Mouse (Mus musculus) G1E (cell line): ENCODE measurements around the gene Il10. TPM values are rescaled to one million over a fixed set of nuclear protein-coding genes. Genes with fewer than 3 reads are reported as not detected.
A peak's percentile ranks its signal among the peaks of the same experiment; 100 is the strongest.

Source experiments
- ATAC-seq: 2 replicates; pipeline ENCODE4 v1.8.0; 2016; ENCODE audit warnings: mild to moderate bottlenecking; ENCODE audit not compliant: insufficient number of reproducible peaks, poor library complexity, low FRiP score, severe bottlenecking; ENCODE audit errors: extremely low read depth
- DNase-seq: peaks from one replicate; pipeline ENCODE4 v3.0.0; 2012; ENCODE audit warnings: low spot score
- H3K27me3 ChIP-seq: 2 replicates; pipeline ENCODE4 v1.6.1; 2012; ENCODE audit warnings: mild to moderate bottlenecking, low read length, inconsistent platforms; ENCODE audit not compliant: insufficient read depth
- H3K36me3 ChIP-seq: replicated peaks from 2 replicates; pipeline ENCODE3; 2012; ENCODE audit warnings: mild to moderate bottlenecking, inconsistent platforms
- H3K4me1 ChIP-seq: 2 replicates; pipeline ENCODE4 v1.6.1; 2012; ENCODE audit warnings: low read depth, low read length, inconsistent platforms, mixed read lengths; ENCODE audit not compliant: insufficient read depth
- H3K4me3 ChIP-seq: 2 replicates; pipeline ENCODE4 v1.5.1; 2012; ENCODE audit warnings: low read depth, mild to moderate bottlenecking, inconsistent platforms, low read length, moderate library complexity, mixed read lengths
- H3K9me3 ChIP-seq: replicated peaks from 2 replicates; pipeline ENCODE4 v1.6.1; 2012; ENCODE audit warnings: inconsistent platforms
- CTCF ChIP-seq: IDR thresholded peaks from 2 replicates; pipeline ENCODE4 v1.5.1; 2012; ENCODE audit warnings: low read depth, low read length, inconsistent platforms, mixed read lengths
- GATA1 ChIP-seq: IDR thresholded peaks from 2 replicates; pipeline ENCODE4 v1.6.1; 2012; ENCODE audit warnings: borderline replicate concordance, low read length, inconsistent platforms, mixed read lengths
- GATA2 ChIP-seq: IDR thresholded peaks from 2 replicates; pipeline ENCODE4 v1.6.1; 2012; ENCODE audit warnings: low read depth, low read length, inconsistent platforms, borderline replicate concordance
- POLR2AphosphoS5 ChIP-seq: IDR thresholded peaks from 2 replicates; pipeline ENCODE4 v1.6.1; 2012; ENCODE audit warnings: low read depth, low read length, inconsistent platforms; ENCODE audit not compliant: insufficient replicate concordance
- TAL1 ChIP-seq: conservative IDR thresholded peaks from 2 replicates; pipeline ENCODE4 v1.6.1; 2012; ENCODE audit warnings: low read depth, low read length, inconsistent platforms, mixed read lengths
- polyA plus RNA-seq: library from polyadenylated mRNA; stranded (reverse); fragments of >175 nt; gene quantifications from 2 replicates; pipeline ENCODE4 v1.2.3, GENCODE M21; 2012
- total RNA-seq, 2 experiments: library from RNA; stranded (forward) in 1 of 2; stranded (reverse) in 1 of 2; fragments of 200-1000 nt in 1 of 2; fragments of >200 nt in 1 of 2; fragmentation: Nextera tagmentation in 1 of 2; gene quantifications; 2 replicates each; pipeline ENCODE4 v1.2.3; 2014 to 2017

Il10 gene
- total and polyA plus RNA-seq, 3 experiments = not detected

GRCm38 (mm10) chr1:131048121-131048863 lies 28.6 kb downstream of the Il10 start:
- Histone ChIP-seq H3K36me3 (peaks cover 7% of the 10 kb centered on the region), H3K27me3 (peaks cover 7% of the 10 kb centered on the region), H3K9me3 (no peaks in the 10 kb centered on the region), H3K4me3 (no peak overlapping the region), H3K4me1 (no peaks in the 10 kb centered on the region)
- no peak for TF ChIP-seq GATA1
- TF ChIP-seq TAL1 = no peak
- TF ChIP-seq POLR2AphosphoS5 = no peak
- TF ChIP-seq GATA2 = no peak
- no peak for TF ChIP-seq CTCF
- no peak for DNase-seq
- ATAC-seq = no peak

- Histone ChIP-seq H3K9me3 (no peaks in the 10 kb centered on the region), H3K4me3 (no peak overlapping the region), H3K36me3 (peaks cover 12% of the 10 kb centered on the region), H3K27me3 (peaks cover 7% of the 10 kb centered on the region), H3K4me1 (no peaks in the 10 kb centered on the region)
- TF ChIP-seq GATA1 = no peak
- TF ChIP-seq GATA2 = no peak
- TF ChIP-seq TAL1 = no peak
- TF ChIP-seq CTCF = no peak
- no peak for TF ChIP-seq POLR2AphosphoS5
- ATAC-seq (no peak), DNase-seq (no peak)
Observed at GRCm38 (mm10) chr1:131048946-131049345, 29.3 kb downstream of the Il10 start.

GRCm38 (mm10) chr1:131049361-131049806 lies 29.7 kb downstream of the Il10 start:
- ATAC-seq = no peak
- no peaks in the 10 kb centered on the region for H3K4me1 ChIP-seq
- H3K27me3 ChIP-seq = peaks cover 7% of the 10 kb centered on the region; the same call in 1 of the 2 replicates
- H3K9me3 ChIP-seq = no peaks in the 10 kb centered on the region
- no peak for TF ChIP-seq TAL1
- TF ChIP-seq POLR2AphosphoS5 = no peak
- no peak for TF ChIP-seq GATA2
- TF ChIP-seq GATA1 = no peak
- no peak for TF ChIP-seq CTCF
- no peak for DNase-seq
- peaks cover 16% of the 10 kb centered on the region for H3K36me3 ChIP-seq
- H3K4me3 ChIP-seq = no peak overlapping the region

- no peak for ATAC-seq
- no peak overlapping the region for H3K4me3 ChIP-seq
Observed at GRCm38 (mm10) chr1:131050011-131050410, 30.4 kb downstream of the Il10 start.

GRCm38 (mm10) chr1:131050617-131051016 lies 31.0 kb downstream of the Il10 start:
- no peak for TF ChIP-seq TAL1
- no peak for TF ChIP-seq GATA1
- TF ChIP-seq CTCF = no peak
- no peak for TF ChIP-seq GATA2
- TF ChIP-seq POLR2AphosphoS5 = no peak
- Histone ChIP-seq H3K36me3 (peaks cover 29% of the 10 kb centered on the region), H3K9me3 (no peaks in the 10 kb centered on the region), H3K4me1 (no peaks in the 10 kb centered on the region), H3K4me3 (no peak overlapping the region), H3K27me3 (peaks cover 7% of the 10 kb centered on the region; the same call in 1 of the 2 replicates)
- ATAC-seq = no peak
- DNase-seq = no peak

More at GRCm38 (mm10) chr1:131050011-131050410, 30.4 kb downstream of the Il10 start:
- H3K9me3 ChIP-seq = no peaks in the 10 kb centered on the region
- TF ChIP-seq GATA2 (no peak), POLR2AphosphoS5 (no peak), CTCF (no peak), GATA1 (no peak), TAL1 (no peak)
- H3K36me3 ChIP-seq = peaks cover 22% of the 10 kb centered on the region
- H3K27me3 ChIP-seq = peaks cover 7% of the 10 kb centered on the region; the same call in 1 of the 2 replicates
- no peak for DNase-seq
- H3K4me1 ChIP-seq = no peaks in the 10 kb centered on the region

GRCm38 (mm10) chr1:131051073-131051472 lies 31.4 kb downstream of the Il10 start:
- no peak for DNase-seq
- H3K4me1 ChIP-seq = no peaks in the 10 kb centered on the region
- no peak for TF ChIP-seq CTCF
- TF ChIP-seq POLR2AphosphoS5 = no peak
- TF ChIP-seq GATA1 = no peak
- TF ChIP-seq TAL1 = no peak
- TF ChIP-seq GATA2 = no peak

GRCm38 (mm10) chr1:131053239-131053638 lies 33.6 kb downstream of the Il10 start:
- Histone ChIP-seq H3K9me3 (no peaks in the 10 kb centered on the region), H3K36me3 (peaks cover 55% of the 10 kb centered on the region), H3K27me3 (peaks cover 5% of the 10 kb centered on the region; the same call in 1 of the 2 replicates), H3K4me1 (no peaks in the 10 kb centered on the region), H3K4me3 (no peak overlapping the region)
- ATAC-seq (peak; percentile 41; the same call in 1 of the 2 replicates), DNase-seq (peak; percentile 39)
- TF ChIP-seq TAL1 (no peak), CTCF (peak; percentile 21; the same call in 1 of the 2 replicates)

More at GRCm38 (mm10) chr1:131051073-131051472, 31.4 kb downstream of the Il10 start:
- Histone ChIP-seq H3K9me3 (no peaks in the 10 kb centered on the region), H3K36me3 (peaks cover 33% of the 10 kb centered on the region), H3K27me3 (peaks cover 7% of the 10 kb centered on the region; the same call in 1 of the 2 replicates), H3K4me3 (no peak overlapping the region)
- ATAC-seq = no peak
